Mouse (Mus musculus) liver, embryonic 14.5 days (tissue): Measurements from ENCODE around the gene Gm21974. TPM values are rescaled to one million over a fixed set of nuclear protein-coding genes. Genes with fewer than 3 reads are reported as not detected.

Experiments used
- ATAC-seq: fragments of 200-750 bp; cut with Nextera tagmentation; 2 replicates; pipeline ENCODE4 v1.8.0; 2017; ENCODE audit warnings: moderate number of reproducible peaks, mild to moderate bottlenecking, moderate library complexity; ENCODE audit not compliant: insufficient read depth
- DNase-seq, 3 experiments: peaks; one replicate each; pipeline ENCODE4 v3.0.0-alpha.2; 2012 to 2013; ENCODE audit warnings: low read depth in 3 of 3, low spot score in 3 of 3
- H3K27ac ChIP-seq: fragments of 300-500 bp; sonication (generic); 2 replicates; pipeline ENCODE4 v1.5.1; 2014; ENCODE audit warnings: moderate library complexity, mild to moderate bottlenecking, control low read depth, inconsistent platforms
- H3K27me3 ChIP-seq: fragments of 300-500 bp; sonication (generic); 2 replicates; pipeline ENCODE4 v1.6.1; 2014; ENCODE audit warnings: mild to moderate bottlenecking, low read length, moderate library complexity; ENCODE audit not compliant: control insufficient read depth, insufficient read depth
- H3K36me3 ChIP-seq: fragments of 300-500 bp; sonication (generic); replicated peaks from 2 replicates; pipeline ENCODE4 v1.6.1; 2014; ENCODE audit warnings: low read depth; ENCODE audit not compliant: control insufficient read depth, insufficient read depth
- H3K4me1 ChIP-seq, 2 experiments: fragments of 200-500 bp in 1 of 2; fragments of 300-500 bp in 1 of 2; sonication (generic) in 1 of 2; replicated peaks; 2 replicates each; pipeline ENCODE4 v1.6.1; 2012 to 2014; ENCODE audit warnings: antibody characterized with exemption in 1 of 2, inconsistent platforms in 1 of 2, low read length in 1 of 2; ENCODE audit not compliant: control insufficient read depth in 2 of 2, insufficient read depth in 2 of 2
- H3K4me2 ChIP-seq: fragments of 300-500 bp; sonication (generic); 2 replicates; pipeline ENCODE4 v1.6.1; 2014; ENCODE audit warnings: low read depth, mild to moderate bottlenecking, control low read depth, moderate library complexity
- H3K4me3 ChIP-seq, 2 experiments: fragments of 200-500 bp in 1 of 2; fragments of 300-500 bp in 1 of 2; sonication (generic) in 1 of 2; 2 replicates each; pipeline ENCODE4 v1.5.1; 2012 to 2014; ENCODE audit warnings: low read depth in 2 of 2, low read length in 2 of 2, mild to moderate bottlenecking in 2 of 2, control low read depth in 1 of 2, inconsistent platforms in 1 of 2, moderate library complexity in 1 of 2; ENCODE audit not compliant: insufficient read depth in 1 of 2
- H3K9ac ChIP-seq: fragments of 300-500 bp; sonication (generic); replicated peaks from 2 replicates; pipeline ENCODE4 v1.6.1; 2014; ENCODE audit warnings: mild to moderate bottlenecking, control low read depth, moderate library complexity
- H3K9me3 ChIP-seq: fragments of 300-500 bp; sonication (generic); 2 replicates; pipeline ENCODE4 v1.6.1; 2016; ENCODE audit warnings: low read length, mixed read lengths; ENCODE audit not compliant: control insufficient read depth
- CTCF ChIP-seq: IDR thresholded peaks from 2 replicates; pipeline ENCODE4 v1.5.1; 2016; ENCODE audit warnings: antibody characterized with exemption, low read depth, control low read depth
- EP300 ChIP-seq: IDR thresholded peaks from 2 replicates; pipeline ENCODE4 v1.6.1; 2016; ENCODE audit warnings: antibody characterized with exemption, low read depth
- WGBS: fragments of 180-500 bp; shearing (Covaris S2); extraction: QIAGEN DNeasy Blood & Tissue Kit; methylation state at CpG from one replicate; pipeline ENCODE4 v1.1.7; 2014; ENCODE audit not compliant: insufficient replicate concordance; 5-methylcytosine and 5-hydroxymethylcytosine counted together
- polyA plus RNA-seq, 2 experiments: library from polyadenylated mRNA; depleted of rRNA in 1 of 2; stranded (reverse) in 1 of 2; unstranded in 1 of 2; fragments of >200 nt; fragmentation: Nextera tagmentation in 1 of 2; extraction: Ambion mirVana in 1 of 2; gene quantifications; 2 replicates each; pipeline versions ENCODE4 v1.2.1 to v1.2.3; 2012 to 2014

Gm21974 gene
- polyA plus RNA-seq, 2 experiments, result not detected

GRCm38 (mm10) chr7:127875627-127876001 is 19.6 kb downstream of the Gm21974 start:
- peaks cover 13 to 18% of the 10 kb centered on the region in 2 experiments for H3K4me1 ChIP-seq
- peak overlapping the region; percentile 88 for H3K9ac ChIP-seq
- peaks cover 24% of the 10 kb centered on the region for H3K36me3 ChIP-seq
- H3K27me3 ChIP-seq, result peaks cover 2% of the 10 kb centered on the region; the same call in 1 of the 2 replicates
- peak overlapping the region; percentile 98 for H3K4me2 ChIP-seq
- TF ChIP-seq CTCF, result no peak
- TF ChIP-seq EP300, result 0 out of 2 replicates have a peak, but pooled peaks have one; percentile 7
- peak; percentile 76 for ATAC-seq
- peak overlapping the region; percentile 83 for H3K27ac ChIP-seq
- DNase-seq, result peak; percentile 70 to 74 (median 73)
- peak overlapping the region; percentile 87 to 90 for H3K4me3 ChIP-seq
- WGBS, result under 1% methylated on average over 43 of the region's 43 CpGs
- H3K9me3 ChIP-seq, result peaks cover 18% of the 10 kb centered on the region

- ATAC-seq, result peak; percentile 26
- peaks cover 16 to 18% of the 10 kb centered on the region in 2 experiments for H3K4me1 ChIP-seq
- peak overlapping the region; percentile 83 for H3K27ac ChIP-seq
- WGBS, result 5% methylated on average over 20 of the region's 20 CpGs
- TF ChIP-seq CTCF (no peak), EP300 (no peak)
- peak overlapping the region; percentile 98 for H3K4me2 ChIP-seq
- peaks cover 13% of the 10 kb centered on the region for H3K9me3 ChIP-seq
- H3K36me3 ChIP-seq, result peaks cover 18% of the 10 kb centered on the region
- peak overlapping the region; percentile 88 for H3K9ac ChIP-seq
- no peak for DNase-seq
- peak overlapping the region; percentile 87 to 90 for H3K4me3 ChIP-seq
- peaks cover 2% of the 10 kb centered on the region; the same call in 1 of the 2 replicates for H3K27me3 ChIP-seq
Observed at GRCm38 (mm10) chr7:127874812-127875626, 20.2 kb downstream of the Gm21974 start.

- Histone ChIP-seq H3K4me3 (no peak overlapping the region), H3K27me3 (peaks cover 1% of the 10 kb centered on the region; the same call in 1 of the 2 replicates), H3K9ac (no peak overlapping the region), H3K27ac (no peak overlapping the region), H3K9me3 (no peaks in the 10 kb centered on the region), H3K36me3 (peaks cover 10% of the 10 kb centered on the region), H3K4me2 (no peak overlapping the region), H3K4me1 (peaks cover 13 to 15% of the 10 kb centered on the region in 2 experiments)
- TF ChIP-seq EP300 (no peak), CTCF (peak; percentile 53)
- no peak for DNase-seq
- ATAC-seq, result no peak
- 53% methylated on average over 5 of the region's 5 CpGs for WGBS
Observed at GRCm38 (mm10) chr7:127870136-127870821, 25.0 kb downstream of the Gm21974 start.

- DNase-seq, result no peak
- no peak overlapping the region for H3K27ac ChIP-seq
- no peaks in the 10 kb centered on the region for H3K9me3 ChIP-seq
- peaks cover 8 to 10% of the 10 kb centered on the region in 2 experiments for H3K4me1 ChIP-seq
- no peaks in the 10 kb centered on the region for H3K27me3 ChIP-seq
- H3K36me3 ChIP-seq, result peaks cover 10% of the 10 kb centered on the region
- no peak for TF ChIP-seq CTCF
- TF ChIP-seq EP300, result no peak
- no peak overlapping the region for H3K4me3 ChIP-seq
- H3K4me2 ChIP-seq, result no peak overlapping the region
- no peak for ATAC-seq
- H3K9ac ChIP-seq, result no peak overlapping the region
- 79% methylated on average over 3 of the region's 3 CpGs for WGBS
Observed at GRCm38 (mm10) chr7:127869149-127869810, 26.0 kb downstream of the Gm21974 start.
